Mouse (Mus musculus) bone marrow, adult 2 months (tissue): Measurements from ENCODE around the gene Dtnbp1.

Source experiments
- CTCF ChIP-seq: fragments of 200-500 bp; IDR thresholded peaks from 2 replicates; pipeline ENCODE4 v1.5.1; 2011; ENCODE audit warnings: low read length, control low read depth; ENCODE audit not compliant: control insufficient read depth, insufficient read depth
- POLR2A ChIP-seq: fragments of 200-500 bp; IDR thresholded peaks from 2 replicates; pipeline ENCODE4 v1.6.1; 2011; ENCODE audit warnings: low read depth, mild to moderate bottlenecking, control low read depth, low read length, borderline replicate concordance; ENCODE audit not compliant: control insufficient read depth

DNA sequence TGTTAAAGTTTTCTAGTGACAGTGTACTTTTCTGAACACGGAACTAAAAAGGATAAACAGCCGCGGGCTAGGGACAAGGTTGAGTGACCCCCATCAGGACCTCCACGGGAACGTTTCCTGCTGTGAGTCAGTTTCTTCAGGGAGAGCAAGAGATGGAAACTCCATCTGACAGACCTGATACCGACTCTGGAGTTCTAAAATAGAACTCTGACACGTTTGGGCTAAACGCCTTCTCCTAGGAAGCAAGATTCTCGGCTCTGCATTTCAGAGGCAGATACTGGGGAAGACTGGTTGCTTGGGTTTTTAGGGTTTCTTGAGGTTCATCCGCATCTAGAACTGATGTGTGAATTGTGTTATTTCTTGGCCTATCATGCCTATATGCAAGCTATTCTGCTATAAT is 29.4 kb upstream of the Dtnbp1 start:
- no peak for TF ChIP-seq POLR2A
- TF ChIP-seq CTCF = no peak
